Mouse (Mus musculus): ENCODE results near the gene Pth2. TPM values are rescaled to one million over a fixed set of nuclear protein-coding genes. Genes with fewer than 3 reads are reported as not detected.

Pth2 gene
- polyA plus RNA-seq, 1 experiment: not detected

DNA sequence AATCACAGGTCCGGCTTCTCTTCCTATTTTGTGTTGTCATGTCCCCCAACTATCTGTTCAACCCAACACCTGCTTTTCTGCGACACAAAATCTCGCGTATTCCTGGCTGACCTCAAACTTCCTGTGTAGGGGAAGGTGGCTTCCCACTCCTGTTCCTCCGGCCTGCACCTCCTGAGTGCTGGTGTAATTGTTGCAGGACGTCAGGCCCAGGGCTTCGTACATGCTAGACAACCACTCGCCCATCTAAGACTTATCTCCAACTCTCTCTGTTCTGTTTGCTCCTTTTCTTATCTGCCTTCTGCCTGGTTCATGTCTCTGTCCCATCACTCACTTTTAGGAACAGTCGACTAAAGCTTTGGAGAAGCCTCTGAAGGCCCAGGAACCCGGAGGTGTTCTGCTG, 30.3 kb downstream of the Pth2 start:
- Histone ChIP-seq H3K79me2 (ENCODE audit: control insufficient read depth, insufficient read depth) (no peaks in the 10 kb centered on the region), H3K36me3 (ENCODE audit: control insufficient read depth, insufficient read depth) (no peaks in the 10 kb centered on the region), H3K27me3 (ENCODE audit: control insufficient read depth, insufficient read depth, insufficient read length) (peaks cover 9% of the 10 kb centered on the region), H3K4me2 (ENCODE audit: low read depth) (no peak overlapping the region), H3K4me3 (no peak overlapping the region), H3ac (ENCODE audit: control insufficient read depth, insufficient read length) (no peak overlapping the region)
- no peak for TF ChIP-seq E2F4 (IDR thresholded peaks at IDR 0.05; ENCODE audit: insufficient read depth)
- TF ChIP-seq POLR2A (IDR thresholded peaks at IDR 0.05; ENCODE audit: insufficient read length, low read depth): no peak
- no peak for TF ChIP-seq POLR2AphosphoS2 (IDR thresholded peaks at IDR 0.05; ENCODE audit: insufficient read length, low read depth)
- no peak for TF ChIP-seq MAX (IDR thresholded peaks at IDR 0.05; ENCODE audit: low read depth)
- TF ChIP-seq MYOD1 (IDR thresholded peaks at IDR 0.05; ENCODE audit: control insufficient read depth in 1 of 3, insufficient read length in 2 of 3, low read depth in 2 of 3): no peak
- TF ChIP-seq SRF (IDR thresholded peaks at IDR 0.05; ENCODE audit: control insufficient read depth, insufficient read length, low read depth): no peak
- no peak for TF ChIP-seq MYOG (IDR thresholded peaks at IDR 0.05; ENCODE audit: control insufficient read depth in 1 of 3, insufficient read depth in 1 of 3, insufficient read length in 2 of 3, low read depth in 2 of 3)
- no peak for TF ChIP-seq CEBPB (IDR thresholded peaks at IDR 0.05; ENCODE audit: insufficient read depth, poor library complexity, severe bottlenecking)

DNA sequence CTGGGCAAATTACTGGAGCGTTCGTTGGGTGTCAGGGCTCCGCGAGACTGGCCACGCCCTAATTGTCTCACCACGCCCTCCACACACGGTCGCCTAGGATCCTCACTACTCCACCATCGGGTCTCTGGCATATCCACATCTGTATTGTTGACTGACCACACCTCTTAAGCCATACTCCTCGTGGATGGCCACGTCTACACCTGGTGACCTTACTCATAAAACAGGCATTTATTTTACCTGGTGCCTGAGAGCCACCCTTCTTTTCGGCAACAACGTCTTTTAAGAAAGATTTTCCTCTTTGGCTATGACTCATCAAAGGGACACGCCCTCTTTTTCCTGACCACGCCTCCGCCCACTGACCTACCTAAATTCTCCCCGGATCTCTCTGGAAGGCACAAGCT, 31.1 kb downstream of the Pth2 start, which contains the start of gene Dkkl1:
Gene Dkkl1, minus strand, starts transcription at position 297 of the 401 bp plus-strand sequence.
- TF ChIP-seq REST (IDR thresholded peaks at IDR 0.05; ENCODE audit: insufficient read depth, insufficient read length): no peak
- TF ChIP-seq CEBPB (IDR thresholded peaks at IDR 0.05; ENCODE audit: insufficient read depth, poor library complexity, severe bottlenecking): no peak
- TF ChIP-seq MYOD1 (IDR thresholded peaks at IDR 0.05; ENCODE audit: control insufficient read depth in 1 of 3, insufficient read length in 2 of 3, low read depth in 2 of 3): no peak
- no peak for TF ChIP-seq USF1 (IDR thresholded peaks at IDR 0.05; ENCODE audit: low read depth)
- TF ChIP-seq MYOG (IDR thresholded peaks at IDR 0.05; ENCODE audit: control insufficient read depth in 1 of 3, insufficient read depth in 1 of 3, insufficient read length in 2 of 3, low read depth in 2 of 3): no peak
- no peak for TF ChIP-seq SRF (IDR thresholded peaks at IDR 0.05; ENCODE audit: control insufficient read depth, insufficient read length, low read depth)
- TF ChIP-seq MAX (IDR thresholded peaks at IDR 0.05; ENCODE audit: low read depth): no peak
- TF ChIP-seq POLR2AphosphoS2 (IDR thresholded peaks at IDR 0.05; ENCODE audit: insufficient read length, low read depth): no peak
- no peak for TF ChIP-seq POLR2A (IDR thresholded peaks at IDR 0.05; ENCODE audit: insufficient read length, low read depth)
- TF ChIP-seq E2F4 (IDR thresholded peaks at IDR 0.05; ENCODE audit: insufficient read depth): no peak
- TF ChIP-seq TCF3 (IDR thresholded peaks at IDR 0.05; ENCODE audit: insufficient read length, low read depth): no peak
- TF ChIP-seq TCF12 (IDR thresholded peaks at IDR 0.05; ENCODE audit: insufficient read depth, poor library complexity, severe bottlenecking): no peak
- no peak within 1 kb of the TSS for H3K4me2 ChIP-seq (ENCODE audit: low read depth)
- H3K79me2 ChIP-seq (ENCODE audit: control insufficient read depth, insufficient read depth): no peaks in the 10 kb centered on the region
- no peak within 1 kb of the TSS for H3ac ChIP-seq (ENCODE audit: control insufficient read depth, insufficient read length)
- H3K36me3 ChIP-seq (ENCODE audit: control insufficient read depth, insufficient read depth): no peaks in the 10 kb centered on the region
- no peak within 1 kb of the TSS for H3K4me3 ChIP-seq
- H3K27me3 ChIP-seq (ENCODE audit: control insufficient read depth, insufficient read depth, insufficient read length): peaks cover 7% of the 10 kb centered on the region

DNA sequence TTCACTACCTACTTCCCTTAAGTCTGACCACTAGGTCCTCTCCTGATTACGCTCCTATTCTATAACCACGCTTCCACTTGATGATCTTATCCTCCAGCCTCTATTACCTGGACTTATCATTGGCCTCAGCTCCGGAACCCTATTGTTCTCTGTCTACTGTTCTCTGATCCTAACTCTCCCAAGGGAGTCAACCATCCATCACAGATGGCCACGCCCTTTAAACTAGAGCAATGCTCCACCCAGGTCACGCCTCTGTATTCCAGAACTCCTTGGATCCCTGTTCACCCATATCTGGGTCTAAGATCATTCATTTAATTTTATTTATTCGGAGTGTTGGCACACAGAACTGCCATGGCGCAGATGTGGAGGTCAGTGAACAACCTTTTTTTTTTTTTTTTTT, 31.6 kb downstream of the Pth2 start:
- Histone ChIP-seq H3K36me3 (ENCODE audit: control insufficient read depth, insufficient read depth) (no peaks in the 10 kb centered on the region), H3K27me3 (ENCODE audit: control insufficient read depth, insufficient read depth, insufficient read length) (peaks cover 7% of the 10 kb centered on the region), H3K79me2 (ENCODE audit: control insufficient read depth, insufficient read depth) (no peaks in the 10 kb centered on the region), H3K4me3 (no peak overlapping the region), H3K4me2 (ENCODE audit: low read depth) (no peak overlapping the region), H3ac (ENCODE audit: control insufficient read depth, insufficient read length) (no peak overlapping the region)
- TF ChIP-seq REST (IDR thresholded peaks at IDR 0.05; ENCODE audit: insufficient read depth, insufficient read length) (no peak), MYOD1 (IDR thresholded peaks at IDR 0.05; ENCODE audit: control insufficient read depth in 1 of 3, insufficient read length in 2 of 3, low read depth in 2 of 3) (no peak), MYOG (IDR thresholded peaks at IDR 0.05; ENCODE audit: control insufficient read depth in 1 of 3, insufficient read depth in 1 of 3, insufficient read length in 2 of 3, low read depth in 2 of 3) (no peak), POLR2AphosphoS2 (IDR thresholded peaks at IDR 0.05; ENCODE audit: insufficient read length, low read depth) (no peak), SRF (IDR thresholded peaks at IDR 0.05; ENCODE audit: control insufficient read depth, insufficient read length, low read depth) (no peak), TCF3 (IDR thresholded peaks at IDR 0.05; ENCODE audit: insufficient read length, low read depth) (no peak), E2F4 (IDR thresholded peaks at IDR 0.05; ENCODE audit: insufficient read depth) (no peak), TCF12 (IDR thresholded peaks at IDR 0.05; ENCODE audit: insufficient read depth, poor library complexity, severe bottlenecking) (no peak), CEBPB (IDR thresholded peaks at IDR 0.05; ENCODE audit: insufficient read depth, poor library complexity, severe bottlenecking) (no peak), POLR2A (IDR thresholded peaks at IDR 0.05; ENCODE audit: insufficient read length, low read depth) (no peak), MAX (IDR thresholded peaks at IDR 0.05; ENCODE audit: low read depth) (no peak), USF1 (IDR thresholded peaks at IDR 0.05; ENCODE audit: low read depth) (no peak)

DNA sequence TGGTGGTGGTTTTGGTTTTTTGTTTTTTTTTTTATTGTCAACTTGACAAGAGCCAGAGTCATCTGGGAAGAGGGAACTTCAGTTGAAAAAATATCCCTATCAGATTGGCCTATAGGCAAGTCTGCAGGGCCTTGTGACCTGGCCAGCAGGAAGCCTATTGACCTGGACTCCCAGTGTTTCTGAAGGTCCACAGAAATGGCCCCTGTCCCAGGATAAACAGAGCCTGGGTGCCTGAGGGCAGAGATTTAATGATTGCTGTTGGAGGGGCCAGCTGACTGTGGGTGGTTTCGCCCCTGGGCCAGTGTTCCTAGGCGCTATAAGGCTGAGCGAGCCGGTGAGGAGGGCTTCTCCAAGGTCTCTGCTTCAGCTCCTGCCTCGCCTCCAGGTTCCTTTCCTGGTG, 32.9 kb downstream of the Pth2 start:
- Histone ChIP-seq H3K4me3 (no peak overlapping the region), H3K27me3 (ENCODE audit: control insufficient read depth, insufficient read depth, insufficient read length) (peaks cover 7% of the 10 kb centered on the region), H3K79me2 (ENCODE audit: control insufficient read depth, insufficient read depth) (no peaks in the 10 kb centered on the region), H3K36me3 (ENCODE audit: control insufficient read depth, insufficient read depth) (no peaks in the 10 kb centered on the region), H3ac (ENCODE audit: control insufficient read depth, insufficient read length) (no peak overlapping the region), H3K4me2 (ENCODE audit: low read depth) (no peak overlapping the region)
- TF ChIP-seq SRF (IDR thresholded peaks at IDR 0.05; ENCODE audit: control insufficient read depth, insufficient read length, low read depth) (no peak), REST (IDR thresholded peaks at IDR 0.05; ENCODE audit: insufficient read depth, insufficient read length) (no peak), CEBPB (IDR thresholded peaks at IDR 0.05; ENCODE audit: insufficient read depth, poor library complexity, severe bottlenecking) (no peak), MYOD1 (IDR thresholded peaks at IDR 0.05; ENCODE audit: control insufficient read depth in 1 of 3, insufficient read length in 2 of 3, low read depth in 2 of 3) (no peak), POLR2AphosphoS2 (IDR thresholded peaks at IDR 0.05; ENCODE audit: insufficient read length, low read depth) (no peak), POLR2A (IDR thresholded peaks at IDR 0.05; ENCODE audit: insufficient read length, low read depth) (no peak), MYOG (IDR thresholded peaks at IDR 0.05; ENCODE audit: control insufficient read depth in 1 of 3, insufficient read depth in 1 of 3, insufficient read length in 2 of 3, low read depth in 2 of 3) (no peak), E2F4 (IDR thresholded peaks at IDR 0.05; ENCODE audit: insufficient read depth) (no peak), TCF12 (IDR thresholded peaks at IDR 0.05; ENCODE audit: insufficient read depth, poor library complexity, severe bottlenecking) (no peak), TCF3 (IDR thresholded peaks at IDR 0.05; ENCODE audit: insufficient read length, low read depth) (no peak), USF1 (IDR thresholded peaks at IDR 0.05; ENCODE audit: low read depth) (no peak), MAX (IDR thresholded peaks at IDR 0.05; ENCODE audit: low read depth) (no peak)

Measured in myocyte (in vitro differentiated cells).